ENCODE assay signal across 10 mouse cellular contexts in genomic region chr13:113265257-113265656, GRCm38 (mm10). TPM values are rescaled to one million over a fixed set of nuclear protein-coding genes. Genes with fewer than 3 reads are reported as not detected.
DNase-seq lines count a peak whose midpoint lies in the region; ATAC-seq and TF ChIP-seq lines count a peak whose summit lies in the region.
"Had no signal": no experiment of that assay in that cellular context is flagged by ENCODE, and none has a peak within 500 bp of the region (broad histone marks: within the 10 kb centered on the region; RNA-seq: fewer than 3 reads in every experiment).

No protein-coding gene starts in this region.

- TF ChIP-seq POLR2A in bone marrow macrophage, adult 2 months (IDR thresholded peaks at IDR 0.05; ENCODE audit: borderline replicate concordance, low read depth, low read length), result no peak

- H3K4me3 ChIP-seq in liver, embryonic 11.5 days (ENCODE audit: low read depth, low read length), result no peak overlapping the region
- H3K4me3 ChIP-seq in bone marrow macrophage, adult 2 months (ENCODE audit: insufficient read depth, low read length), result no peak overlapping the region
- H3K4me3 ChIP-seq: heart, embryonic 15.5 days had no signal

- no peaks in the 10 kb centered on the region for H3K36me3 ChIP-seq in liver, embryonic 11.5 days (ENCODE audit: control insufficient read depth, insufficient read depth, low read length)
- H3K36me3 ChIP-seq: G1E; heart, embryonic 15.5 days had no signal

- ATAC-seq in cerebellum, adult (ENCODE audit: insufficient number of reproducible peaks, low FRiP score, low TSS enrichment), result no peak
- no peak for ATAC-seq in liver, embryonic 11.5 days (replicated peaks; ENCODE audit: low FRiP score)

- TF ChIP-seq CTCF in bone marrow macrophage, adult 2 months (IDR thresholded peaks at IDR 0.05; ENCODE audit: low read depth, low read length), result peak; percentile 52

- no peak overlapping the region for H3K9ac ChIP-seq in liver, embryonic 11.5 days (ENCODE audit: low read depth, low read length)
- H3K9ac ChIP-seq: heart, embryonic 15.5 days had no signal

- 20% methylated on average over 13 of the region's 13 CpGs for WGBS in liver, embryonic 11.5 days

- H3K9me3 ChIP-seq in liver, embryonic 11.5 days (ENCODE audit: control insufficient read depth, low read length), result no peaks in the 10 kb centered on the region
- H3K9me3 ChIP-seq: G1E; heart, embryonic 15.5 days had no signal

- DNase-seq in cerebellum, postnatal 14 days, result peak; percentile 68 to 80
- peak; percentile 47 for DNase-seq in liver
- no peak for DNase-seq in liver, embryonic 11.5 days (ENCODE audit: low spot score)
- peak; percentile 52 for DNase-seq in kidney, postnatal 14 days
- peak; percentile 69 for DNase-seq in lung, postnatal 14 days
- no peak for DNase-seq in spleen, postnatal 4 days (ENCODE audit: low spot score in 2 of 2)

- H3K4me2 ChIP-seq in liver, embryonic 11.5 days, result no peak overlapping the region
- H3K4me2 ChIP-seq: heart, embryonic 15.5 days had no signal

- H3K4me1 ChIP-seq in liver, embryonic 11.5 days (replicated peaks; ENCODE audit: control insufficient read depth, insufficient read depth, low read length), result no peaks in the 10 kb centered on the region
- peaks cover 5% of the 10 kb centered on the region for H3K4me1 ChIP-seq in bone marrow macrophage, adult 2 months (ENCODE audit: control insufficient read depth, insufficient read depth, low read length)

- H3K27me3 ChIP-seq in liver, embryonic 11.5 days (replicated peaks; ENCODE audit: control insufficient read depth, insufficient read depth, low read length), result no peaks in the 10 kb centered on the region
- H3K27me3 ChIP-seq: heart, embryonic 15.5 days had no signal

- no peak overlapping the region for H3K27ac ChIP-seq in liver, embryonic 11.5 days (ENCODE audit: low read depth, low read length)
- H3K27ac ChIP-seq in bone marrow macrophage, adult 2 months (ENCODE audit: insufficient read depth, low read depth, low read length), result no peak overlapping the region
- H3K27ac ChIP-seq: heart, embryonic 15.5 days had no signal

RNA-seq across cellular contexts. Expression of gene BC067074, which starts 27.7 kb away (rescaled TPM):
- polyA plus RNA-seq in liver, embryonic 11.5 days (2014; fragmentation: Nextera tagmentation; extraction: Ambion mirVana), result 1.0 and 1.2 TPM in 2 replicates
- polyA plus RNA-seq in bone marrow macrophage, adult 2 months (2012; ENCODE audit: insufficient read depth, insufficient read length, missing spikeins), result not detected in 2 replicates
- polyA plus RNA-seq: G1E had no signal

RNA-seq across cellular contexts. Expression of gene Gzmk, which starts 39.5 kb away (rescaled TPM):
- not detected in 2 replicates for polyA plus RNA-seq in liver, embryonic 11.5 days (2014; fragmentation: Nextera tagmentation; extraction: Ambion mirVana)
- not detected in 2 replicates for polyA plus RNA-seq in bone marrow macrophage, adult 2 months (2012; ENCODE audit: insufficient read depth, insufficient read length, missing spikeins)
- polyA plus RNA-seq: G1E; heart, embryonic 15.5 days had no signal

RNA-seq across cellular contexts. Expression of gene Esm1, which starts 55.8 kb away (rescaled TPM):
- 3.3 and 3.7 TPM in 2 replicates for polyA plus RNA-seq in liver, embryonic 11.5 days (2014; fragmentation: Nextera tagmentation; extraction: Ambion mirVana)
- polyA plus RNA-seq in bone marrow macrophage, adult 2 months (2012; ENCODE audit: insufficient read depth, insufficient read length, missing spikeins), result not detected in 2 replicates
- polyA plus RNA-seq: G1E had no signal

Comparison
In these comparisons a context has a peak if more than half of its experiments do, and no peak if none do; other contexts are left out.
1. DNase-seq: peak in cerebellum, postnatal 14 days (2 of 2), liver (single experiment), kidney, postnatal 14 days (single experiment) and lung, postnatal 14 days (single experiment); none in liver, embryonic 11.5 days (single experiment) and spleen, postnatal 4 days (0 of 2).